Mouse (Mus musculus) thymus, postnatal 25 days (tissue): ENCODE results near the gene Gper1.
"Not testable (repeated sequence)": the region's sequence is repeated elsewhere in the genome, so short reads cannot be mapped to it uniquely, and the experiment has no call there.

Source experiments
- DNase-seq: peaks from one replicate; pipeline ENCODE4 v3.0.0; 2022

Gene Gper1

DNA sequence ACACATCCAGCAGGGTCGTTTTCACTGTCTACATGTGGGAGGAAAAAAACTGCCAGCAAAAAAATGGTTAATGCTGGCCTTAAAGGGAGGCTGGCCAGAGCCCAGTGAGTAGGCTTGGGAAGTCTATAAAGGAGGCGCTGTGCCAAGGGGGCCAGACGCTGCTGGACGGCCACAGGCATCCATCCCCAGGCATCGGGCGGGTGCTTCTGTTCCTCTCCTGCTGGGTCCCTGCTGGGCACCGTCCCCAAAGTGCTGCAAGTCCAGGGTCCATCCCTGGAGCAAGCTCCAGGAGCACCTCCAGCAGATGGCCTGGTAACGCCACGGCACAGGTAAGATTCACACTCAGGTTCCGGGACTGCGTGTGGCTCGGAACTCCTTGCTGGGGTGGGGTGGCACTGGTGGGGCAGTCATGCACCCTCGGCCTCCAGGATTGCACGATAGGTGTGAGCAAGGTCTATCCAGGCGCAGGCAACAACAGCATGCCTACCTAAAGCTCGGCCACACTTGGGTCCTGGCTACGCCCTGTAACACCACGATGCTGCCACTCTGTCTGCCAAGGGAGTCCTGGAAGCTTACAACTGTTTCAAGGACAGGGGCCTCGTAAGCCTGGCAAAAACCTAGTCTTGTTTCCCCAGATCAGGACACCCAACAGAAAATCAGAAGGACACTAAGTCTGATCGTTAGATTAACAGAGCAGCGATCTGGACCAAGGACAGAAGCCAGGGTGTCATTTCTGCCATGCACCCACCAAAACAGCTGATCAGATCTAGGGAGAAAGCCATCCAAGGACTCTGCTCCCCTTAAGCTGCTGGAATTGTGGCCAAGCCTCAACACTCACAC, at the start of gene Gper1:
Gene Gper1, plus strand, starts transcription at position 126 of the 840 bp plus-strand sequence.
- no peak for DNase-seq

DNA sequence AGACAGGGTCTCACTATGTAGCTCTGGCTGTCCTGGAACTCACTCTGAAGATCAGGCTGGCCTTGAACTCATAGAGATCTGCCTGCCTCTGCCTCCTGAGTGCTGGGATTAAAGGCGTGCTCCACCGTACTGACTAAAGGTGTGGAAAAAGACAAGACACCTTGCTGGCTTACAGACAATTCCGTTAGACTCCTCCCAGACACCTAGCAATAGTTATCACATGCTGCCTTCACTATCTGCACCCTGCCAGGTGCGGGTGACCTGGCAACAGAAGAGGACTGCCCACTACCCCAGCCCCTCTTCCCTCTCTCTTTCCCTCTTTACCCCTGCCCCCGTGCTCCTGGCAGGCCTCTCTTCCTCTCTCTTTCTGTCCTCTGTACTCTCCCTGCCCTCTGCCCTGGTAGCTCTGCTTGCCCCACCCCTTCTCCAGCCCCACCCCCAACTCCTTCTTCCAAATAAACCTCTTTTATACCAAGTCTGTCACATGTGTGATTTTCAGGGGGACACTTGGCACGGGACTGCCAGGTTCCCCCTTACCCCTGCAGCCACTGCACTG, 49.0 kb upstream of the Gper1 start:
- DNase-seq: no peak

DNA sequence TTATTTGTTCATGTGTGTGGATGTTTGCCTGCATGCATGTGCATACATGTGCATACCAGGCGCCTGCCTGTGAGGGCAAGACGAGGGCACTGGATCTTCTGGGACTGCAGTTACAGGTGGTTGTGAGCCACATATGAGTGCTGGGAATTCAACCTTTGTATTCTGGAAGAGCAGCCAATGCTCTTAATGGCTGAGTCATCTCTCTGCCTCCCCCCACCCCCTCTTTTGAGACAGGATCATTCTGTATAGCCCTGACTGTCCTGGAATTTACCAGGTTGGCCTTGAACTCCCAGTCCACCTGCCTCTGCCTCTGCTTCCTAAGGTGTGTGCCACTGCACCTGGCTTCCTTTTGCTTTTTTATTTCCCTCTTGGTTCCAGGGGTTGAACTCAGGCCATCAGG, 48.1 kb upstream of the Gper1 start:
- DNase-seq: no peak

DNA sequence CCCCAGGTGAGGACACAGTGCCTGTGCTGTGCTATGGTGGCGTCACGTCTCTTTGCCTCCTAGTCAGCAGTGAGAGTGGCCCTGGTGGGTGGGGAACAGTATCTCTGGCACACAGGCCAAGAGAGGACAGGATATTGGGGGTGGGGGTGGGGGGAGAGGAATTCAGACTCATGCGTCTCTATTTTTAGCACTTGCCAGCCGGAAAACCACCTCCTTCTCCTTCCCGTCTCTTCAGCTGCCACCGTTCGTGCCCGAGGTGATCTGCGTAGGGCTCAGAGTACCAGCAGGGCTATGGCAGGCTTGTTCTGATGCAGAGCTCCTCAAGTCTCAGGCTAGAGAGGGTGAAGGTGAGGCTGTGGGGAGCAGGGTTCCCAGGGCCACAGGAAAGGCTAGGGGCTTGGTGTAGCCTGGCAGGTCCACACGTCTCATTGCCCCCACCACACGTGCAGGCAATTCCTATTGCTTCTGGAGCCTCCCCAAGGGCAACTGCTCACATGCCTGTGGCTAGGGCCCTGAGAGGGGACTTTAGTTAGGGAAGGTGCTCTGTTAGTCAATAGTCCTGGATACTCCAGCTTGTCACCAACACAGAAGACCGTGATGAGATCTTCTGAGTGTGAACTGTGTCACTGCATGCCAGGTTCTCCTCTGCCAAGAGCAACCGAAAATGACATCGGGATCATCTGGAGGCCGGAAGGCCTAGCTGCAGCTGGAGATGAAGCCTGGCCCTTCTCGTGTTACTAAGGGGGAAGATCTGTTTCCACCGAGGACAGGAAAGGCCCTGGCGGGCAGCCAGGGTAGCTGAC, 45.3 kb upstream of the Gper1 start, which contains the start of gene Gpr146:
Gene Gpr146, plus strand, starts transcription at position 230 of the 803 bp plus-strand sequence.
- peak; percentile 59 for DNase-seq

DNA sequence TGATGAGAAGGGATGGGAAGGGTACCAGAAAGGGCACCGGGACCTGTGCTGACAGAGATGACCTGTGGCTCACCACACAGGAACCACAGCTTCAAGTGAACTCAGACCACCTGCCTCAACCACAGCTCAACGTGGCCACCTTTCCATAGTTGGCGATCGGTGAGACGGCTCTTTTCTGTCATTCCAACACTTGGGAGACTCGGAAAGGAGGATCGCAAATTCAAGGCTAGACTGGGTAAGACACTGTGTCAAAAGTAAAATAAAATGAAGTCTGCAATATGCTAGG, 44.7 kb upstream of the Gper1 start:
- no peak for DNase-seq

DNA sequence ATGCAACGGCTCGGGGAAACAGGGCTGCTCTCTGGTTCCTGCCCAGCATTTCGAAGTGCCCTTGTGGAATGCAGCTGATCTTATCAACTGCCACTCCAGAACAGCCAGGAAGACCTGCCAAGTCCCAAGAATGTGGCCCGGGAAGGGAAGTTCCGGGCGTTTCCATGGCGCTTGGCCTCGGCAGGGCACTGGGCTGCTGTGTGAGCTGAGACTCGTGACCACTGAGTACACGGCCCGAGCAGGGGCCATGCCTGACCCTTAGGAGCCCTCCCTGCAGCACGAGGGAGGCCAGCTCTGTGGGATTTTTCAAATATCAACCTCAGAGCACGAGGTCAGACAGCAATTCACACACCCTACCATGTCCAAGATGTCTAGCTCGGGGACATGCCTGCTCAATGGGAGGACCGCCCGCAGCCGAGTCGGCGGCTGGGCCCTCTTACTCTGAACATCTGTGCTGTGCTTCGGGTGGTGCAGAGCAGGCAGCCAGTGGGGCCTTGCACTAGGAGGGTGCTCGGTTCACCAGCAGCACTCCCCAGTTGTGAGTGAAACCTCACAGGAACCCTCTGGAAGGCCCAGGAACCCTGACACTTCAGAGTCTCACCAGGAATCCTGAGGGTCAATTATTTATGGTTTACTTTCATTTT, 43.8 kb upstream of the Gper1 start:
- peak; percentile 57 for DNase-seq

DNA sequence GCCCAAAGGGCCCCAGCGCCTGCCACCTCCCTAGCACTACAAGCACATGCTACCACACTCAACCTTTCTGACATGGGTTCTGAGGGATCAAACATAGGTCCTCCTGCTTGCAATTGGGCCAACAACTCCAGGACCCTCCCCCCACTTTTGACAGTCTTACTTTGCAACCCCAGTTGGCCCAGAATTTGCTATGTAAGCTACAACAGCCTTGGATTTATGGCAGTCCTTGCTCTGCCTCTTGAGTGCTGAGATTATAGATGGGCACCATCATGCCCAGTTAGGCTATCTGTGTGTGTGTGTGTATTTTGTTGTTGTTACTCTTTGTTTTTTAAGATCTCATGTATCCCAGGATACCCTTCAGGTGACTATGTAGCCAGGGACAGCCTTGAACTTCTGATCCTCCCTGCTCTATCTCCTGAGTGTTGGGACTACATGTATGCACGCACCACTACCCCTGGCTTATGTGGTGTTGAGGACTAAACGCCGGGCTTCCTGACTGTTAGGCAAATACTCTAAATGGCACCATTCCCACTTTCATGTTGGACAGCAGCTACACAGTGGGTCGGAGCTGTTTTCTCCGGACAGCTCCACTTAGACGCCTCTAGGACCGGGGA, 43.1 kb upstream of the Gper1 start:
- DNase-seq: no peak

DNA sequence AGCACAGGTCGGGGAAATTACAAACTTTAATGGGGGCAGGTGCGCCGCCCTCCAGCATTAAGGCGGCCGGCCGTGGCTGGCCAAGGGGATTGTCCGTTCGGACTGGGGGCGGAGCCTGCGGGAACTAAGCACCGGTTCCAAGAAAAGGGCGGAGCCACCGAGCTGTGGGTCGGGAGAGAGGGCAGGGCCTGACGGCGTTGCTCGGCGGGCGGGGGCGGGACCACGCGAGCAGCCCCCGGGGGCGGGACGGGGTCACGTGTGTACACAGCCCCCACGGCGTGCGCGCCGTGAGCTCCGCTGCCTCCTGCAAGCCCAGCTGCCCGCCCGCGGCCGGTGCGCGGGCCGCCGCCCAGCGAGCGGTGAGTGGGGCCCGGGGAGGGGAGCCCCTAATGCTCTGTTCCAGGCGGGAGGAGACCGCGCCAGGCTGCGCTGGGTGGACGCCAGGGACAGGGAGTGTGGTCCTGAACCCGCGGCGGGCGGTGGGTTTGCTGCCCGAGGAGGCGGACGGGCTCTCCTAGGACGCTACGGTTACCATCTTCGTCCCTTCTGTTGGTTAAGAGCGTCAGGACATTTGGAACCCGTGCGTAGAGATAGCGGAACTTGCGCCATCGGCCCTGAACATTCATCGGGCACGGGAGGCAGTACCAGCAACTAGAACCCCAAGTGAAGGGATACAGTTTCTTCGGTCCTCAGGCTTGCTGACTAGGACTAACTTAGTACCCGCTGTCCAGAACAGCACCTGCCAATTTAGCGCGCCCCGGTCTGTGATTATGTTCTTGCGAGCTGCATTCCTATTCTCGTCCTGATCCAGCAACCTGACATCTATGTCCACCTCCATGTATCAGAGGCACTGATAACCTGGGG, 42.3 kb upstream of the Gper1 start:
- DNase-seq: peak; percentile 80

DNA sequence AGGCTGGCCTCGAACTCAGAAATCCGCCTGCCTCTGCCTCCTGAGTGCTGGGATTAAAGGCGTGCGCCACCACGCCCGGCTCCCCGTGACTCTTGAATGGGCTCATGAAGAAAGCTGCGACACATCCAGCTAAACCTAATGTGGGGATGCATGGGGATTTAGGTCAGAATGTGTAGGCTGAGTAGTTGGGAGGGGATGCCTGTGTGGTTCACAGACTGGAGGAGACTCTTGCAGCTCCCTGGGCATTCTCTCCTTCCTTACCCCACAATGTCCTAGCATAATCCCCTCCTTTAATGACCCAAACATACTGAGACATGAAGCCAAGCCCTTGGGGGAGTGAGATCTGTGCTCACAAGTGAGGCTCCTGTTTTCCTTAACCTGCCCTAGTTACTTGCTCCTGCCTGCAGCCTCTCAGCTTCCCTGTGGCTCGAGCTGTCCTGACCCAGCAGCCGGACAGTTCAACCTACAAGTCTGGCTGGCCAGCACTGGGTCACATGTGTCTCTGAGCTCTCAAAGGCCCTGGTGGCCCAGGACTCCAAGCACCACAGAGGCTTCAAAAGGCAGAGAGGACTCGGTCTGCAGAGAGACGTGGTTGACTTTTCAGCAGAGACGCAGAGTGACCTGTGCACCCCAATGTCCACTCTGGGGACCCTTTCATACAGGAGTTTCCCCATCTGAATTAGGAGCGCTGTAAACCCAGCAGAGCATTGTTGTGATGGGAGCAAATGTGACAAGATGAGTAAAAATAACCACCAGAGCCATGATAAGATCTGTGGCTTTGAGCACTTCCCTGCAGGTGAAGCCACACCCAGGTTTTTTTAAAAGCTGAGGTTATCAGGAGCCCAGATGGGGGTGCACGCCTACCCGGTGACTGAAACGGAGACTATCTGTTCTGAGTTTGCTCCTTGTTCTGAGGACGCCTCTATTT, 41.1 kb upstream of the Gper1 start:
- DNase-seq: peak; percentile 82

DNA sequence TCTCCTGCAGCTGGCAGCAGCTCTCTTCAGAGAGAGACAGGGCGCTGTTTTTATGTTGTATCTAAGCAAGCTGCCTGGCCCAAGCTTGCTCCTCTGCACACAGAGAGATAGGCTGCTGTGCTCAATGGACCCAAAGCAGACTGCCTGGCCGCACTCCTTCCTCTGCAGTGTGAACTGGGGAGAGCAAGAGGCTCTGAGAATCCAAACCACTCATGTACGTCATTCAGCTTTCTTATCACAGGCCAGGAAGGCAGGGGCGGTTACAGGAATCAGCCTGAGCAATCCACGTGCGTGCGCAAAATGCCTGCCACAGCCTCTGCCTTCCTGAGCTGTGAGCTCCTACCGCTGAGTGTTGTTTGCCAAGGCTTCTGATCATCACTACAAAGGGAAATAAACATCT, 40.2 kb upstream of the Gper1 start:
- peak; percentile 71 for DNase-seq

DNA sequence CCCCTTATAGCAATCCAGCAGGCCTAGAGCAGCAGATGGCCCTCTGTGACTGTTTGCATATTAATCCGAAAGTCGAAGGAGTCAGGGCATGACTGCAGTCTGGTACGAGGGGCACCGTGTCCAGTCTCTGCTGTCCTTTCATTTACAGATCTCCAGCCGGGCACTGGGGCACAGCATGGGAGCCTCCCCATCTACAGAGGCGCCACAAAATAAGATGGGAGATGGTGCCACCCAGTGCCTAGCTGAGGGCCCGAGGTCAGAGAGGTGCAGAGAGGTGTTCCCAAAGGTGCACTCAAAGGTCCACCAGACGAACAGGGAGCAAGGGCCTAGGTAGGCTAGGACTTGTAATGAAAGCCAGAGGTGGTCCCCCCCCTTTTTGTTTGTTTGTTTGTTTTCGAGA, 39.7 kb upstream of the Gper1 start:
- peak; percentile 39 for DNase-seq

DNA sequence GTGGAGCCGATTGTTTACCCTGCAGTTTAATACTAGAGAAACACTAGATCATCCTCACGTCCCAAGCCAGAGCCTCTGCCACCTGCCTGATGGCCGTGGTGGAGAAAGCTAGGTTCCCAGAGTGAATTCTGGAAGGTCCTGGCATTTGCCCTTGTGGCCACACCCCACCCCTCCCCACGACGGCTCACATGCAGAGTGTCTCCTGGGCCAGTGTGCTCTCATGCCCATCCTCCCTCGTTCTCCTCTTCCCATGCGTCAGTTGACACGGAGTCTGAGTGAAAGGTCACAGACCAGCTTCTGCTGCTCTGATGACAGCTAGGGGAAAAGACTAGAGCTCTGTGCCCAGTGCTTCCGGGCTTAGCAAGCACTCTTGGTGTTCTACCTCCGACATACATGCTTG, 38.4 kb upstream of the Gper1 start:
- DNase-seq: no peak

DNA sequence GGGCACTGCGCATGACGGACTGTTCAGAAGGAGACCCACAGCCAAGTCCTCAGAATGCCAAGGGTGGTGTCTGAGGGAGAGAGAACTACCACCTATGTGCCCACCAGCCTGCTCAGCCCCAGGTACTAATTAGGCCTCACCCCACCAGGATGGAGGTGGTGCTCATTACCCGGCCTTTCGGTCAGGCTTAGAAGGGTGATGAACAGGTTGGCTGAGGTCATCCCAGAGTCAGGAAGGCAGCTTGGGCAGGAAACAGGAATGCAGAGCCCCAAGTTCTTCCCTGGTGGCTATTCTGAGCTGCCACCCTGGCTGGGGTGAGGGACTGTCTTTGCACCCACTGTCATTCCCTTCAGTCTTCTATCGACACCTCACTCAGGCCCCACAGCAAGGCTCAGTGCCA, 36.9 kb upstream of the Gper1 start:
- no peak for DNase-seq

DNA sequence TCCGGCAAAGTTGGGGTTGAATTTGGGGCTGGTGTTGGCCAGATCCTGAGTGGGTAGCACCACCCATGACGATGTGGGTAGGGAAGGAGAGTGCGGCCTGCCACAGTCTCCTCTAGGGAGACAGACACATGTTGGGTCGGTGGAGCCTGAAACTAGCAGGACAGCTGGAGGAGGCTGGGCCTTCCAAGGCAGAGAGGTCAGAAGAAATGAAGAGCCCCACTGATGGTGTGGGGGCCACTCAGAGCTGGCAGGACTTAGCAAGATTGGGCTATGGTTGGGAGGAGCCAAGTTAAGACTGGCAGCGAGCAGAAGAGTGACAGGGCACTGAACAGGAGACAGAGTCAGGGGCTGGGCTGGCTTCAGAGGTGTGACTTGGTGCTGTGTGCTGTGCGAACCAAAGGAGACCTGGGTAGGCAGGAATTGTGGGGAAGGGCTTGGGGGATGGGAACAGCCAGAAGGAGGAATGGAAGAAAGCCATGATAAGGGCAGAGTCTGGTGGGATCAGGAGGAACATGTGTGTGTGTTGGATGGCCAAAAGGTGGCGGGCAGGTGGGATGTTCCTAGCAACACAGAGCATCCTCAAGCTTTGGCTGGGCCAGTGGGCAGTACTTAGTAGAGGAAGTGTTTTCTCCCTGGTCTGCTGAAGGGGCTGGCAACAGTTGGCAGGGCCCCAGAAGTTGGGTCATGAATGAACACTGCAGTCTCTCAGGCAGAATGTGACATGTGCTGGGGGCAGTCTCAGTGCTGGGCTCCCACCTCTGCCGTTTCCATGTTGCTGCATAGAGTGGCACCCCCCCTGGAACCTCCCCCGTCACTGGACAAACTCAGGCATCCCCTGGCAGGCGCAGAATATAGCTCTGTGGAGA, 35.4 kb upstream of the Gper1 start:
- DNase-seq: no peak

DNA sequence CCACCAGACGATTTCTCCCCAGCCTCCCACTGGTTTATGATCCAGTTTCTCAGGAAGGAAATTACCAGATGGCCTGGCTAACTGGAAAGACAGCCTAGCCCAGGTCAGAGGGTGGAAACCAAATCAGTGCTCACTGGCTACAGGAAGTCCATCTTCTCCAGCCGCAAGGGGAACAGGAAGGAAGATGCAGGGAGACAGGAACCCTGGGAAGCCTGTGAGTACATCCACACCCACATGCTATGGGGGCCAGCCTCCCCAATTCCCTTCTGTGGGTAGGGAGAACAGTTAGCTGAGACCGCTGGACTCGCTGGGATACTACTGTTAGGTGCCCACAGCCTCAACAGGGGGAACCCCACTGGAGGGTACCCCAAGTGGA, 34.8 kb upstream of the Gper1 start:
- no peak for DNase-seq

DNA sequence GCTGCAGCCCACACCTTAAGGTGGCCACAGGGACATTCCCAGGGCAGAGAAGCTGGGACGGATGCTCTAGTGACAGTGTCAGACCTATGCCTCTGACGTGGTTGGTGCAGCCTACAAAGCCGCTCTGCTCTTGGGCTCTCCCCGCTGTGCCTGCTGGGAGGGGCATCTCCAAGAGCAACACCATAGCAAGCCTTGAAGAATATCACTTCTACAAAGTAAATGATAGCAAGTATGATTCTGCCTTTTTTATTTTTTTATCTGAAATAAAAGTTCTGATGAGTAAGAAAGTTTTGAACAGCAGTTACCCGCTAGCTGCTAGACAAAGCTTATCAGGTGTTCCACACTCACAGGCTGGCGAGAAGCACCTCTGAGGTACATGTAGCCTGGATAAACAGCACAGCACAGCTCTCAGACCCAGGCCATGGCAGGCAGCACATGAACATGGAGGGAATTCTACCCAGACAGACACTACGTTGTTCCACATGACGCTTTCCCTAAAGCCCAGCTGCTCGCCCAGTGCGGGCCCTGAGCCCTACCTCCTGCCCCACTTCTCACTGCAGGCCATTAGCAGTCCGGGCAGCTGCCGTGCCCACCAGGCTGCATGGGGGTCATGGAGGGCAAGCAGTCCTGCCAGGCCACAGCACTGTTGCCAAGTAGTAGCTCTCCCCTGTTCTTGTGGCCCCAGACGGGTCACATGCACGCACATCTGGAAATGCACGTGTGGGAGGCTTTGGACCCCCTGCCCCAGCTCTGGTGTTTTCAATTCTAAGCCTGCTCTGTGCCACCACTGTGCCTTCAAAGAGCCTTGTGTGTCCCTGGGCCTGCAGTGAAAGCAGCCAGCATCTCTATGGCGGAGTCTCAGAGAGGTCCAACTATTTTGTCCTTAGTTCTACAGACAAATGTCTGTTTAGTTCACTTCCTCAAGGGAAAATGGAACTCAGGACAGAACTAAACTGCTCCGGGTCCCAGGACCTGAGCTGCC, 34.0 kb upstream of the Gper1 start:
- DNase-seq: no peak

DNA sequence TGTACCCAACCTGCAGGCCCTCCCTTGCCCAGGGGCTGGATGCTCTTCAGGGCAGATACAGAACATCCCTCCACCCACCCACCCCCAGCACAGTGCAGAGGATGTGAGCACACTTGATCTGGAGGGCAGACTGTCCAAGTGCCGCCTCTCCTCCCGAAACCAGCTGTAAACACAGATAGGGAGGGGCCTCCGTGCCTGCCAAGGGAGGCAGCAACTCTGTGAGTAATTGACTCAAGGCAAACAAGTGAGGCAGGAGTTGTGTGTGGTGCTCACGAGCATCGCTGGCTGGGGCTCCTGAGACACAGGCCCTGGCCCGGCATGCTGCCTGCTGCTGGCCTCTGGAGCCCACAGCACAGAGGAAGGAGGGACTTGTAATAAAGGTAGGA, 33.3 kb upstream of the Gper1 start:
- no peak for DNase-seq

DNA sequence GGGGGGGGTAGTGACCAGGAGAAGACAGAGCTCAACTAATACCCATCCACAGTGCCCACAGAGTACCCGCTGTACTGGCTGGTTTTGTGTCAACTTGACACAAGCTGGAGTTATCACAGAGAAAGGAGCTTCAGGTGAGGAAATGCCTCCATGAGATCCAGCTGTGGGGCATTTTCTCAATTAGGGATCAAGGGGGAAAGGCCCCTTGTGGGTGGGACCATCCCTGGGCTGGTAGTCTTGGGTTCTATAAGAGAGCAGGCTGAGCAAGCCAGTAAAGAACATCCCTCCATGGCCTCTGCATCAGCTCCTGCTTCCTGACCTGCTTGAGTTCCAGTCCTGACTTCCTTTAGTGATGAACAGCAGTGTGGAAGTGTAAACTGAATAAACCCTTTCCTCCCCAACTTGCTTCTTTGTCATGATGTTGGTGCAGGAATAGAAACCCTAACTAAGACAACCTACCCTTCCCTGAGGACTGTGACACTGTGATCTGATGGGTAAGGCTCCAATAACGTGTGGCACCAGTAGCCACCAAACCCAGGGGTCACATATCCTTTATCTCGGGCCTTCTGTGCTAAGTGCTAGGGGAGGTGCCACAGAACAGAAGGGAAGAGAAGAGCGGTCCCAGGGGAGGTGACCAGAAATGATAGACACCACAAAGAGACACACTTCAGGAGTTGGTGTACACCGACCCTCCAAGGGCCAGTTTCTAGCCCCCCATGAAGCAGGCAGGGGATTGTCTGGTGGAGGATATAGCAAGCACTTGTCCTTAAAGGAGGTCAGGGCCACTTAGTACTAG, 32.4 kb upstream of the Gper1 start:
- not testable (repeated sequence) for DNase-seq
